Mouse (Mus musculus) kidney, adult 8-10 months (tissue): Measurements from ENCODE around the gene Tmem132b.

Experiments used
- DNase-seq, 2 experiments: peaks; one replicate each; pipeline ENCODE4 v3.0.0; 2022

Gene Tmem132b

GRCm38 (mm10) chr5:125794318-125794717, 262.7 kb downstream of the Tmem132b start:
- no peak for DNase-seq

DNA sequence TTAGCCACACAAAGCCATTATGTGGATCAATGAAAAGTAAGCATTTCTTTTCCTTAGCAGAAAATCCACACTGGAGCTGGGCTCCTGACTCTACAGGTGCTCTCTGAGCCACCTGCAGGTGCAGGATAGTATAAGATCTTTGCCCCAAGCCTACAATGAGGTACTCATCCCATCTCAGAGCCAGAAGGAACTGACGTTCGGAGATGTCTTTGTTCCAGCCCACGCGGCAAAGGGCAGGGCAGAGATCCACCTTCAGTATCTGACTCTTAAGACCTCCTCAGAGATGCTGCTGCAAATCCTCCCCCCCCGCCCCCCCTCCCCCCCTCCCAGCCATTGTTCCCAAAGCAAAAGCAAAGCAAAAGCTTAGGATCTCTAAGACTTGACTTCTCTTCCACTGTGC, 268.0 kb downstream of the Tmem132b start:
- DNase-seq, result no peak

- DNase-seq, result no peak
These were observed 268.5 kb downstream of the Tmem132b start for GRCm38 (mm10) chr5:125800025-125800424.

GRCm38 (mm10) chr5:125802801-125803200, 271.2 kb downstream of the Tmem132b start:
- no peak for DNase-seq

DNA sequence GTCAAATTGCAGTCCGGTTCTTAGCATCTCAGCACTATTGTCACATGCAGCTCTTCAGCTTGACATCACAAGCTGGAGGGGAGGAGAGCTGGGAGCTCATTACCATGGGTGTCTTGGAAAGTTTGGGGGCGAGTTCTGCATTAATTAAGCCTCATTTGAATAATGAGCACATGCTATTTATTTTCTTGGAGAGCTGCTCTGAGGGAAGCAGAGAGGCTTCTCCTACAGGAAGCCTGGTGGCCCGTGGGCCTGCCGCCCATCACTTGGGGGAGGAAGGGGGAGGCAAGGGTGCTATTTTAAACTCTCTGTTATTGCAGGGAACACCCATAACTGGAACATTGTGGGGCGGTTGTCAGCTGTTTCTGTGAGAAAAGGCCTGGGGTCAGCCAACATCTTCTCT, 273.8 kb downstream of the Tmem132b start:
- DNase-seq, result no peak

DNA sequence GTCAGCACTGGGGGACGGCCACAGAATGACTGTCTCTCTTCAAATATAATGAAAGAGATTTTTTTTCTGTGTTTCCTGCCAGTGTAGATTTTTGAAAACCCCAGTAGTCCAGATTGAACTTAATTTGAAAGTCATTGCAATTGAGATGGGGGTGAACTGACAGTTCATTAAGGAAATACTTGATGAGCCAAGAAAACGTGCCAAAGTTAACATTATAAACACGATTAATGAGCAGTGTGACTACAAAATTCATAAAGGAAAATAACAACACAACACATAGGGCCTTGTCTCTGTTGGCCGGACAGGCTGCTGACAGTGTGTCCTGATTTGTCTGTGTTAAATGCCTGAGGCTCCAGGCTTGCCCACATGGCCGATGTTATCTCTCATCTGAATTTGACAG, 276.3 kb downstream of the Tmem132b start:
- no peak for DNase-seq

GRCm38 (mm10) chr5:125829342-125829741, 297.8 kb downstream of the Tmem132b start:
- DNase-seq, result no peak

- no peak for DNase-seq
These were observed 304.3 kb downstream of the Tmem132b start for GRCm38 (mm10) chr5:125835890-125836289.

DNA sequence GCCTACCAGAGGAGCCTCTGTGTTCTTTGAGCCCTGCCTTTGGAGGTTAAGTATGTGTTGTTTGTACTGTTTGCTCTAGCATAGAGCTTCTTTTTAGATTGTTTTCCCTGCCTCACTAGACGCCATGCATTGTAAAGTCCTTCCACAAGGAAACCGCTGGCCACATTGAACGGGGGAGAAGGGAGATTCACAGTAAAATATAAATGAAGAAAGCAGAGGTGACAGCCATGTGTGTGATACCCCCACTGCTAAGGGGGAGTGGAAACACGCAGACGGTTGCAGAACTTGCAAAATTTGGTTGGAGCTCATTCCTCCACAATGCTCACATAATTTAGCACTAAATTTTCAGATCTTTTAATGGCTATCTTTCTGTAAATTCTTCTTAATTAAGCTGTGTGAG, 305.2 kb downstream of the Tmem132b start:
- no peak for DNase-seq
